Mouse (Mus musculus) kidney, postnatal 4 days (tissue): Measurements from ENCODE around the gene Ucn2.

Experiments used
- DNase-seq, 2 experiments: peaks; one replicate each; pipeline ENCODE4 v3.0.0; 2021; ENCODE audit warnings: mixed read lengths in 2 of 2

Gene Ucn2

DNA sequence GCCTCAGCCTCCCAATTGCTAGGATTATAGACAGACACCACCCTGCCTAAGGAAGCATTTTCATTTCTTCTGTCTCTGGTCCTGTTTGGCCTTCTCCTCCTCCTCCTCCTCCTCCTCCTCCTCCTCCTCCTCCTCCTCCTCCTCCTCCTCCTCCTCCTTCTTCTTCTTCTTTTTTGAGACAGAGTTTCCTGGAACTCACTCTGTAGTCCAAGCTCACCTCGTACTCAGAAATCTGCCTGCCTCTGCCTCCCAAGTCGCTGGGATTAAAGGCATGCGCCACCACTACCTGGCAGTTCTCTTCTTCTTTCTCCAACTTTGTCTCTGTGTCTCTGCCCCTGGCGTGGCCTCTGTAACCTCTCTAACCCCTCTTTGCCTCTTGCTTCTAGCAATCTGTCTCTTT is at the start of gene Ucn2:
TSS of gene Ucn2 (plus strand) at position 301 of the 400 bp plus-strand sequence.
- no peak for DNase-seq

DNA sequence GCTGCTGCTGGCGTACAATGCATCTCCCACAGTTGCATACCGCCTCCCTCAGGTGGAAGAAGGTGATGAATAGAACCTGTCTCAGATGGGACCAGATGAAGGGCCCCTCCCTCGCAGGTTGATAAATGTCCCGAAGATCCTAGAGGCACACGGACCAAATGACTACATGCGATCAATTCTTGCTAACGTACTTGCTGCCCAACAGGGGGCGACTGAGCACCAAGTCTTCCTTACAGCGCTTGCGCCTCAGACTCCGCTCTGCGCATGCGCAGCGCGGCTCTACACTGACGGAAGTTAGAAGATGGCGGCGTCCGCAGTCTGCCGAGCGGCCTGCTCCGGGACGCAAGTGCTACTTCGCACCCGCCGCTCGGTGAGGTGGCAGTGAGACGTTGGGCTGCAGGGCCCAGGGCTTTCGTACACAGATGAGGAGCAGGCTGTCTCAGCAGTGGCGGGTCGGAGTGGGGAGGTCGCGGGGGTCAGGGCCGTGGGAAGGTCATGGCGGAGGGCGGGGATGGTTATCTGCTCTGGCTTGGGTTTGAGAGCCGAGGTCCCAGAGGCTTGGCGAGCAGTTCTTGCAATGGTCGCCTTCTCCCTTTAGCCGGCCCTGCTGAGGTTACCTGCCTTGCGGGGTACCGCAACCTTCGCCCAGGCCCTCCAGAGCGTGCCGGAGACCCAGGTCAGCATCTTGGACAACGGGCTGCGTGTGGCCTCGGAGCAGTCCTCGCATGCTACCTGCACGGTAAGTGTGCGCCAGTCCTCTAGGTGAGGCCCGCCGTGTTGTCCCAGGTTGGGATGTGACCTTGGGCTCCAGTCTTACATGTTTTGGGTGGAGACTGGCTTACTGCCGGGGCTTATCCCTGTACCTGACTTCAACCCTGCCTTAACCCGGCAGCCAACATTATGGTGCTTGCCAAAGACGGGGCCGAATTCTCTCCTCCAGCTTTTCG is 49.1 kb upstream of the Ucn2 start, which contains the start of gene Uqcrc1:
TSS of gene Uqcrc1 (plus strand) at position 216 of the 947 bp plus-strand sequence.
- peak; percentile 98 to 99 for DNase-seq

DNA sequence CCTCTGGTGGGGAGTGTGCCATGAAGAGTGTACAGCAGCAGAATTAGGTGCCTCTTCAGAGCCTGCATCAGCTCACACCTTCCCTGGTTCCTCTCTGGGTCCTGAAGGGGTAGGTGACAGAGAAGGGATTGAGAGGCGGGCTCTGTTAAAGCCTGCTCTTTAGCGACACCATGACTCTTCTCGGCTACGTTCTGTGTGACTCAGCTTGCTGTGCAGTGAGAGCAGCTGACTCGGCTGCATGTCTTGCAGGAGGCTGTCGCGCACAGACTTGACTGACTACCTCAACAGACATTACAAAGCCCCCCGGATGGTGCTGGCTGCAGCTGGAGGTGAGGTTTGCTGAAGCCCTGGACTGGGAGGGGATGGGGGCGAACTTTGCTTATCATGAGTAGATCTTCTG is 40.7 kb upstream of the Ucn2 start:
- no peak for DNase-seq

DNA sequence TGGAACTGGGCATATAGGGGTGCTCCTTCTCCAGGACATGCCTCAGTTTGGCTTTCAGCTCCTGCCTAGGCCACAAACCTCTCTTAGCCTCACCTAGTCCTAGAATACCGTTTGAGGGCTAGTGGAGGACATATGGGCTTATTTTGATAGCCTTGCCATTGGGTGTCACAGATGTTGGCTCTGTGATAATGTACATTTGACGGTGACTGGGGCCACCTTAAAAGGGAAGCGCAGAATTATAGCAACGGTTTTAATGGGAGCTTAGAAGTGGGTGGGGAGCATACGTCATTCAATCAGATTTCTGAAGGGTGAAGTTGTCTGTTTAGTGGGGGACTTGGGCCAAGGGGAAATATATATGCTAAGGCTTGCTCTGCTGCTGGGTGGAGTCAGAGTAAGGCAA is 40.2 kb upstream of the Ucn2 start:
- DNase-seq, result no peak

DNA sequence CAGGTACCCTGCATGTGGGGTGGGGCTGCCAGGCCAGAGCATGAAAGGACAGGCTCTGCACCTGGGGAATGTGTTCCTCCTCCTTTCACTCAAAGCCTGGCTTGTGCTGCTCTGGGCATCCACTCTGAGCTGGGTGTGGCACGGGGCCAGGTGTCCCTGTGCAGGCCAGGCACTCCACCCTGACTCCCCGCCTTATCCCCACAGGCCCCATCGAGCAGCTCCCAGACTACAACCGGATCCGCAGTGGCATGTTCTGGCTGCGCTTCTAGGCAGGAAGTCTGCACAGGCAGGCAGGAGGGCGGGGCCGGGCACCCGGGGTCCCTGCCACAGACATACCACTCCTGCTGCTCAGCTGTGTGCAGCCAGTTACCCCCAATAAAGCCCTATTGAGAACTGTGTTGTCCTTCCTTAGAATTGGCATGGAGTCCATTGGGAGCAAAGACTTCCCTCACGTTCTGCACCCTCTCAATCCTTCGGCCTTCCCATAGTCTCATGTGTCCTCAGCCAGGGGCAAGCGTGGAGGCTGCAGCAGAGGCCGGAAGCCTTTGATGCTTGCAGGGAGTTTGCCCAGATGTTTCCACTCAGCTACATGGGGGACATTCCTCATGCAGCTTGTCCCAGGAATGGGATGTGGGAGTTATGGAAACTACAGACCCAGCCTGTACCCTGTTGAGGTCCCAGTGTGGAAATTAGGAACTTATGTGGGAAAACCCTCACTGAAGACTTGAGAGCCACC is 36.4 kb upstream of the Ucn2 start:
- peak; percentile 65 to 78 for DNase-seq

DNA sequence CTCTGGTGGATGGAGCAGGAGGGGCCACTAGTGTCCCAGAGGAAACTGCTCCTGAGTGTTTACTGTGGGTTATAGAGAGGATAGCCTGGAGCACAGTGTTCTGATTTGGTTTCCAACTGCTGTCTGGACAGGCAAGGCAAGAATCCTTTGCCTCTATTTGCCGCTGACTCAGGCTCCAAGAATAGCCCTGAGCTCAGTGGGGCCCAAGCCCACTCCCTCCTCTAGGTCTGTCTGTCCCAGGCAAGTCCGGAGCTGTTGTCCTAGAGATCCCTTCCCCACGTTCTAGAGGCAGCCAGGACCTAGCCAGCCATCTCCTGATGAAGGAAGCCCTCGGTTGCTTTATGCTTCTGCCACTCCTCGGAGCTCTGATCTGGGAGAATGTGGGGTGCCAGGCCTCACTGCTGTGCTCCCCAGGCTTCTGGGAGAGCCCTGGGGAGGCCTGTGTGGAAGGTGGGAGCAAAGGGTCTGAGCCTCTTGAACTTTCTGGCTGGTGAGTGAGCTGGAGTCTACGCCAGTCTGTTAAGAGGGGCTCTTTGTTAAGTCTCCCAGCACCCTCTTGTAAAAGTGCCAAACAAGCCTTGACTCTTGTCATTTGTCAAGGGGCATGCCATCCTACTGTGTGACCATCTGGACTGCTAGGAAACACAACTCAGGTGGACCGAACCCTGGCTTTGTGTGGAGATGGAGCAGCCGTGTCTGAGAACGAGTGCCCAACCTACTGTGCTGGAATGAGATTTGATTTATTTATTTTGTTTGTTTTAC is 35.7 kb upstream of the Ucn2 start:
- DNase-seq, result no peak

DNA sequence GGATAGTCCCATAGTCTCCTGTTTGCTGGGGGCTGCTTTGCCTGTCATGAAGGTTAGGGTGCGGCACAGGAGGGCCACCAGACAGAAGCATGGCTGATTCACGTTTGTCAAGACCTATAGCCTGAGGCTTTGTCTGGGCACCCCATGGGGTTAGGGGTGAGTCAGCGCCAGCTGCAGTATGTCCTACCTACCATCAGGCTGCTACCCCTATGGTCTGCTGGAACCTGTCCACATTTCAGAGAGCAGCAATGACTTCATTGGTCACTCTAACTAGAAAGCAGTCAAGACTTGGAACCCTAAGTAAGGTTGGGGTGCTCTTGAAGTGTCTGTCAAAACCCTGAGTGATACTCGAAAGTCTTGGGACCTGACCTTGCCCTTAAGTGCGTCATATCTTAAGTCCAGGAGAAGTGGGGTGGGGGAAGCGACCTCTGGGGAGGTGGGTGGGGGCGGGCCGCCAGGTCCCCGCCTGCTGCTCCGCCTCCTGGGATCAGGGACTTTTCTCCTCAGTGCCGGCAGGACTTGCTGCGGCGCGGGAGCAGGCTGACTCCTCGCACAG is 32.7 kb upstream of the Ucn2 start, which contains the start of gene Col7a1:
TSS of gene Col7a1 (plus strand) at position 506 of the 556 bp plus-strand sequence.
- DNase-seq, result peak; percentile 34 to 45

DNA sequence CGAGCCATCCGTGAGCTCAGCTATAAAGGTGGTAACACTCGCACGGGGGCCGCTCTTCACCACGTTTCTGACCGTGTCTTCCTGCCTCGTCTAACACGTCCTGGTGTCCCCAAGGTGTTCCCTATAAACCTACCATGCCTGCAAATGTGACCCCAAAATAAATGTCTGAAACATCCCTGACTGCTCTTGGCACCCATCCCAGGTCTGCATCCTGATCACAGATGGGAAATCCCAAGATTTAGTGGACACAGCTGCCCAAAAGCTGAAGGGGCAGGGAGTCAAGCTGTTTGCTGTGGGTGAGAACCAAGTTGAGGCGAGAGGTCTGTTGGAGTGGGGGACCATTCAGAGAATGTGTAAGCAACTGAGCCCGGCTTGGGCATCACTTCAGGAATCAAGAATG is 30.6 kb upstream of the Ucn2 start:
- DNase-seq, result peak; percentile 33 to 38

DNA sequence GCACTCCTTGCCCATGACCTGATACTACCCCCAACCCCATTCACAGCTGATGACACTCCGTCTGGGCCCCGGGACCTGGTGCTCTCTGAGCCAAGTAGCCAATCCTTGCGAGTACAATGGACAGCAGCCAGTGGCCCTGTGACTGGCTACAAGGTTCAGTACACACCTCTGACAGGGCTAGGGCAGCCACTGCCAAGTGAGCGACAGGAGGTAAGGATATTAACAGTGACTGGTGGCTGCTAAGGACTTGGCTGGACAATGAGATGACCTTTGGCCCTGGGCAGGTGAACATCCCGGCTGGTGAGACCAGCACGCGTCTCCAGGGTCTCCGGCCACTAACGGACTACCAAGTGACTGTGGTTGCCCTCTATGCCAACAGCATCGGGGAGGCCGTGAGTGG is 30.0 kb upstream of the Ucn2 start:
- no peak for DNase-seq

DNA sequence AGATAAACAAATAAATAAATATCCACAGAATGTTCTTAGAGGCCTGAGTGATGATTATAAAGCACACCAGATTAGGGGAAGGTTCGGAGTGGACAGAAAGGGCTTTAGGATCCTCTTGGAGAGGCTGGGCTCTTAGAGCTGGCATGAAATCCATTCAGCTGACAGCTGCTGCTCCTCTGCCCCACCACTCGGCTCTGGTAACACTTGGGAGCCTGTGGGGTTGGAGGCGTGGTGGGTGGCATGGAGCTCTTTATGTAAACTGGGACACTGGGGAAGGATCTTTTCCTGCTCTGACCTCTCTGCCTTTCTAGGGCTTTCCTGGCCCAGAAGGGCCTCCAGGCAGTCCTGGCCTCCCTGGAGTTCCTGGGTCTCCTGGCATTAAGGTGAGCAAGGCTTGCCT is 22.2 kb upstream of the Ucn2 start:
- no peak for DNase-seq

DNA sequence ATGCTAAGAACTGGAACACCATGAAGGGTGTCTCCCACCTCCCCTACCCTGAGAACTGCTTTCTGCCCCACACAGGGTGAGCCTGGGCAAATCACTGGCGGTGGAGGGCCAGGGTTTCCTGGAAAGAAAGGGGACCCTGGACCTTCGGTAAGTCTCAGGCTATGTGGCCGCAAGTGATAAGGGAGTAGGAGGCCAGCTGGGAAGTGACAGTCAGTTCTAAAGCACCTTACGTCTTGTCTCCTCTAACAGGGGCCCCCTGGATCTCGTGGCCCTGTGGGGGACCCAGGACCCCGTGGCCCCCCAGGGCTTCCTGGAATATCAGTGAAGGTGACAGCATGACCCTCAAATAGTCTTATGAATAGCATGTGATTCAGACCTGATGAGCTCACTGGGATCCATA is 21.5 kb upstream of the Ucn2 start:
- DNase-seq, result no peak

DNA sequence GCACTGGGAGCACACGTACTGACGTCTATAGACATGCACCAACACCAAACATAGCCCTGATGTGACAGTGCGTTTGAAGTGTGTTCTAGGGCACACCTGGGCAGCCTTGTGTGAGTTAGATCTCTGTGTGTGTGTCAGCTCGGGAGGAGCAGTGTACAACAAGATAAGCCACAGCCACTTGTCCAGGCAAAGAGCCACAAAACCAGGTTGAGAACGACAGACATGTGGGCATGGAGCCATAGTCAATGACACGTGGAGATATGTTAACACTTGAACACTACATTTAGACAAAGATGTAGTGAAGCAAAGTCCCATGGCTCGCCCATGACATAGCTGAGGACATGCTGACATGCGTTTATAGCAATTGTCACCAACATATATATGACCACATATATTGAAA is 15.2 kb upstream of the Ucn2 start:
- DNase-seq, result no peak

DNA sequence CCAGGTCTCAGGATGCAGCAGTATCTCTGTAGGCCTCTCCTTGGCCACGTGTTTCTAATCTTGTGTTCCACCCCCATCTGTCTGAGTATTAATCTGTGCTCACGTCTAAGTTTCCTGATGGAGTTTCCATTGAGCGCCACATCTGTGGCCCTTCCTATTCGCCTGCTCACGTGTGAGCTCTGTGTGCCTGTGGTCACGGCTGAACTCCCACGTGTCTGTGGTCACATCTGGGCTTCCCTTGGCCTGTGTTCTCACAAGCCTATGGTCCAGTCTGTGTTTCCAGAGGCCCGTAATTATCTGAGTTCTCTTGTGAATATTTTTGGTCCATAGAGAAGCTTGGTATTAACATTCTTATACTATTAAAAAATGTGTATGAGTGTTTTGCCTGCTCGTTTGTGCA is 9.3 kb upstream of the Ucn2 start:
- DNase-seq, result no peak

DNA sequence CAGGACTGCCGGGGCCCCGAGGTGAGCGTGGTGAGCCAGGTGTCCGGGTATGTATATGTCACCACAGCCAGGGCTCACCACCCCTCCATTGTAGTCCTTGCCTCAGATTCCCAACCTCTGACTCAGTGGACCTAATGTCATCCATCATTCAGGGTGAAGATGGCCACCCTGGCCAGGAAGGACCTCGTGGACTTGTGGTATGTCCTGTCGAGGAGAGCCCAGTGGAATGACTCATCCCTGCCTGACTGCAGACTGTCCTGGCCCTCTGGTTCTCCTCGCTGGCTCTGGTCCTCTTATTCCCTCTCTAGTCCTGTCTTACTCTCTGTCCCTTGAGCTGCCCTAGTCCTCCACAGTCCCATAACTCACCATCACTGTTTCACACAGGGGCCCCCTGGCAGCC is 7.8 kb upstream of the Ucn2 start:
- DNase-seq, result no peak

DNA sequence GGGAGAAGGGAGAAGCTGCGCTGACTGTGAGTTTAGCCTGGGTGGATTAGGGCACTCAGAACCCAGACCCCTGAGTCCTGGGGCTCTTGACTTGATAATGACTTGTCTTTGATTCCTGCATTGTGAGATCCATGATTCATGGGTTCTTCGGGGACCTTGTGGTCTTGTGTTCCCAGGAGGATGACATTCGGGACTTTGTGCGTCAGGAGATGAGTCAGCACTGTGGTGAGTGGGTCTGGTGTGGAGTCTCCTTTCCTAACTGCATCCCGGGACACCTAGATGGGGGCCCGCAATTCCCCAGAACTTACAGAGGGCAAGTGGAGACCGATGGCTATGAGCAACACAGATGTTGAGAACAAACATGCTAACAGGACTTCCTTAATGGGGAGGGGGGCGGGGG is 3.3 kb upstream of the Ucn2 start:
- DNase-seq, result no peak

DNA sequence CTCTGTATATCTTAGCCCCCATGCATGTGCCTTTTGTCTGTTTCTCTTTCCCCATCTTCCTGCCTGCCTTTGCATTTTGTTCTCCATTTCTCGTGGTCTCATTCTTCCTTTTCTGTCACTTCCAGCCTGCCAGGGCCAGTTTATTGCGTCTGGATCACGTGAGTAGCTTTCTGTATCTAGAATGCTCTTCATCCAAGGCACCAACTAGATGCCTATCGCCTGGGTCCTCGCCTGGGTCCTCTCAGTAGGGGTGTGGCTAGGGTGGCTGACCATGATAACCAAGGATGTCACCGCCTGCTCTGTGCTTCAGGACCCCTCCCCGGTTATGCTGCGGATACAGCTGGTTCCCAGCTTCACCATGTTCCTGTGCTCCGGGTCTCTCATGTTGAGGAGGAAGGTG is 2.6 kb upstream of the Ucn2 start:
- no peak for DNase-seq

DNA sequence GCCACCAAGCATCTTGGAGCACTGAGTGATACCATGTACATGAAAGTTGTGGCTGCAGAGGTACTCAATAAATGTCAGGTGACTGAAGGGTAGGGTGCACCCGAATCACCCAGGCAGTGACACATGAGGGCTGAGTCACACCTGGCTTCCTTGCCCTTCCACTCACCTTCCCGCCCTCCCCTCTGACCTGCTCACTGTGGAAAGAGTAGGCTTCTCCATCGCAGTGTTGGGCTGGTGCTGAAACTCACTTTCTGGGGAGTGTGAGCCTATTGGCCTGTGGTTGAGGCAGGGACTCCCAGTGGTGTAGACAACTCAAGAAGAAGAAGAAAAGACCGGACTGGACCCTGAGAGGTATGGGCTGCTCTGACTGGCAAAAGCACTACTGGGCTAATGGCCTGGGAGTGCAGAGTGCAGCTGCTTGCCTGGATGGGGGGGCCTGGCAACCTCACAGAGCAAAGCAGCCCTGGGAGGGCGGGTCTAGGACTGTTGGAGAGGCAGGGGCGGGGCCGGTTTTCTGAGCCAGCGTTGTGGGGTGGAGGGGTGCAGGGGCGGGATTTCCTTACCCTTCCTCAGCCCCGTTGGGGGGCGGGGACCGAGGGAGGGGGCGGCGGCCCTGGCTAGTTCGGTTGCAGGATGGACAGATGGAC is 2.0 kb downstream of the Ucn2 start:
- DNase-seq, result peak; percentile 65 to 72

DNA sequence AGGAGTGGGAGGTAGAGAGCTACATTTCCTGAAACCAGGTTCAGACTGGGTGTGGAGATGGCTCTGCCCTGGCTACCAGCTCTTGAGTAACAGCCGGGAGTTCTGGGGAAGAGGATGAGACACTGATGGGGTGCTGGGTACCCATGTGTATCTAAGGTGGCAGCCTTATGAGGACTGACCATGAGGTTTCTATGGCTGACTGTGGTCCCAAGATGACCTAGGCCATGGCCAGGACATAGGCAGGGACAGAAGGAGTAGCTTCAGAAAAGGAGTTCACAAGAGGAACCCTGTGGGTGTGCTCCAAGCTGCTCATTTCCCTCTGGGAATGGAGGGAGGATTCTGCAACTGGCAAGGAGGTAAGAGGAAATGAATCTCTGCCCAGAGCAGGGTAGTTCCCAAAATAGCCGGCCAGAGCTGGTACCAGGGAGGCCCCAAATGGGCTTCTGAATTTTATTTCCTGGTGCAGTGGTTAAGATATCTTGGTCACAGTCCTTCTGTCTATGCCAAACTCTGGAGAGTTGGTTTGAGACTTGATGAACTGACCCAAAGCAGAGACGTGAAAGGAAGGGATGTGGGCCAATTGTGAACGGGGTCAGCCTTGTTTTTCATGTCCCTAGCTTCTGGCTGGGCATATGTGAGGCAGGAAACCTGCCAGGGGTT is 4.1 kb downstream of the Ucn2 start:
- no peak for DNase-seq

DNA sequence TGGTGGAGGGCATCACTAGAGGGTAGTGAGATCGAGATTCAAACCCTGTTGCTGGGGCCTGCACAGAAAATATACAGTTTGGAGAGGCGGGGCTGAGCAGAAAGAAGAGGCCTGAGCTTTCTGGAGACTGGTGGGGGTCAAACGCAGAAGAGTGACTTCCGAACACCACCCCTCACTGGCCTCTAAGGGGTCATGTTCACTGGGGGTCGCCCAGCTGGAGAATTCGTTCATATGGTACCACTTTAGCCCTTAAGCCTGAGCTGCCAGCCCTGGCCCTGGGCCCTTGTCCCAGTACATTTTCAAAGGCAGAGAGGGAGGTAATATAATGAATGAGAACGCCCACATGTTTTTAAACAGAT is 4.6 kb downstream of the Ucn2 start:
- DNase-seq, result no peak

DNA sequence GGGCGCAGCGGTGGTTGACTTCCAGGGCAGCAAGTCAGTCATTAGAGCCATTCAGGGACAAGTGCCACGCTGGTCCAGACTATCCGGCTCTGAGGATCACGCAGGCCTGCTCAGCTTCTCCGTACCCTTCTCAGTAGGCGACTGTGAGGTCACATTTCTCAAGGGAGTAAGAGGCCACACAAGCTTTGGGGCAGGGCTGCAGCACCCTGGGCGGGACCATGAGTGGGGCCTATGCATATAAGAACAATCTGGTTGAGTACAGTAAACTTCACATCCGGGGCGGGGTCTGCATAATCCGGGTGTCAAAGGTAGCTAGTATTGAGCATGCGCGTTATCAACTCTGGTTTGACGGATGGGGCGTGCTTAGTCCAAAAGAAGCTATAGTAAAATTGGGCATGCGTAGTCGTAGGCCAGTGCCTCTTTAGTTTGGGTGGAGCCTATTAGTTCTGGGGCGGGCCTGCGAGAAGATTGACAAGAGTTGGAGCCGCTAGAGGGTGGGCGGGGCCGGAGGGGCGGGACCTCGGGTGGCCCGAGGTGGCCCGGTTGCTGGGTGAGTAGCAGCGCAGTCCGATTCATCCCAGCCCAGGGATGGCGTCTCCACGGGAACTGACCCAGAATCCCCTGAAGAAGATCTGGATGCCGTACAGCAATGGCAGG is 5.7 kb downstream of the Ucn2 start, which contains the start of gene Pfkfb4:
TSS of gene Pfkfb4 (plus strand) at position 351 of the 657 bp plus-strand sequence.
- DNase-seq, result peak; percentile 94 to 97

DNA sequence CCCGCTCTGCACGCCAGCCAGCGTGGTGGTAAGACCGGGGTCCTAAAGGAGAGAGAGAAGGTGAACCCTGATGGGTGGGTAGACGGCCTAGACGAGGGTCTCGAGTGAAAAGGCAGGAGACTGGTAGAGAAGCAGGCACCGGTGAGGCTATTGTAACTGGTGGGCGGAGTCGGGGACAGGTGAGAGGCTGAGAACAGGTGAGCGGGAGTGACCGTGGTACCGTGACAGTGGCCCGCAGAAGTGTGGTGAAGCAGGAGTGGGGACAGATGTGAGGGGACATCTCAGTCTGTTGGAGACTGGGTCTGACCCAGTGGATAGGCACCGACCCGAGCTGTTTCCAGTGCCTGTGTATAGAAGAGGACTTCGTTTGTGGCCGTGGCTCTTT is 6.3 kb downstream of the Ucn2 start:
- DNase-seq, result no peak
